Mouse (Mus musculus): Measurements from ENCODE around the gene Fn1.

Fn1 gene

DNA sequence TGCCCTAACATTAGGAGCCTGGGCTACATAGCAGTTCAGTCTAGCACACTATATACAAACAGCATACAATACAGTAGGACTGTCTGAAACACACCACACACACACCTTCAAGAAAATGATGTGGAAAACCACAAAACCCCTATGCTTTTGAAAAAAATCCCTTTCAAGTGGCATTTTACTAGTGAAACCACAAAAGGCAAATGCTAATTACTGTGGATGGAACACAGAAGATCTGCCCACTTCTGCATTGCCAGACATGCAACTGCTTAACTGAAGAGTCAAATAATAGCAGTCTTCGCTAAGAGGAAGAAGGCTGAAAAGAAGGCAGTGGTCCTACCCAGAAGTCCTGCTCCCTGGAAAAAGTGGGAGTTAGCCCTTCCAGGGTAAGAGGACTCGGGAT lies 58.7 kb downstream of the Fn1 start:
- no peak for DNase-seq

DNA sequence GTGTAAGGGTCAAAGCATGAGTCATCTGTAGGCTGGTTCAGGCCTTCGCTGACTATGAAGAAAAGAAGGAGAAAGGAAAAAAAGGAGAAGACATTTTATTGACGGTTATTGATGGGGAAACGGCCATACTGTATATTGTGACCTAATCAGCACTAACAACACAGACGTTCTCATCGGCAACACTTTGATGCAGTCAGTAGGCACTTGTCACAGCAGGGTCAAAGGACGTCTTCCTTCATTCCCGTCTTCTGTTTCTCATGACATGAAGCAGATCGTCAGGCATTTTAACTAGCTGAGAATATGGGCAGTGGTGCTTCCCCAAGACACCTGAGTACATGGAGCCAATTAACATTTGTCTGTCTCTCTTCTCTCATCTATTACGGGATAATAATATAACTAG lies 59.8 kb downstream of the Fn1 start:
- no peak for DNase-seq

GRCm38 (mm10) chr1:71590038-71590437 lies 63.0 kb downstream of the Fn1 start:
- no peak for DNase-seq

DNA sequence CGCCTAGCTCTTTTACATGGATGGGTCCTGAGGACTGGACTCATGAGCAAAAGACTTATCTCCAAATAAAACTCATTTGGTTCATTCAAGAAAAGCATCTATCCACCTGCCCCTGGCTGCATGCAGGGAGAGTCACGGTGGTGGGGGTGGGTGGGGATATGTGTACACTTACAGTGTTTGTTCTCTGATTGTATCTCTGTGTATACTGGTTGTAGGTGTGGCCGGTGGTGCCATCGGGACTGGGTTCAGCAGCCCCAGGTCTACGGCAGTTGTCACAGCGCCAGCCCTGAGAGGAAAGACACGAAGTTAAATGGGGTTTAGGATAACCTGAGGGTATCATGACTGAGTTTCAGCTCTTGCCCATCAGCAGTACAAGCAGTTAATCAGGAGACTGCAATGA lies 66.3 kb downstream of the Fn1 start:
- no peak for DNase-seq

GRCm38 (mm10) chr1:71583900-71584299 lies 69.1 kb downstream of the Fn1 start:
- DNase-seq = no peak

DNA sequence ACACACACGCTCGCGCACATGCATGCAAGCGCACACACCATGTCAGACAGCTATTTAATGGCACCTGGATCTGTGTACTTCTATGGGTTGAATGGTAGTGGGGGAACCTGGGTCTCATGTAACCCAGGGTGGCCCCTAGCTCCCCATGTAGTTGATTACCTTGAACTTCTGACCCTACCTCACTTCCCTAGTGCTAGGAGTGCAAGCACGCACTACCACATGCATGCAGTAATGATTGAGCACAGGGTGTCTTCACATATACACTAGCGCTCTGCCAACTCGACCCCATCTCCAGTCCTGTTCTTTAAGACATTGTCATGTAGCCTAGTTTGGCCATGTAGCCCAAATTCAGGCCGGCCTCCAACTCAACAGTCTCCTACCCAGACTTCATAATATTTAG lies 69.7 kb downstream of the Fn1 start:
- no peak for DNase-seq

DNA sequence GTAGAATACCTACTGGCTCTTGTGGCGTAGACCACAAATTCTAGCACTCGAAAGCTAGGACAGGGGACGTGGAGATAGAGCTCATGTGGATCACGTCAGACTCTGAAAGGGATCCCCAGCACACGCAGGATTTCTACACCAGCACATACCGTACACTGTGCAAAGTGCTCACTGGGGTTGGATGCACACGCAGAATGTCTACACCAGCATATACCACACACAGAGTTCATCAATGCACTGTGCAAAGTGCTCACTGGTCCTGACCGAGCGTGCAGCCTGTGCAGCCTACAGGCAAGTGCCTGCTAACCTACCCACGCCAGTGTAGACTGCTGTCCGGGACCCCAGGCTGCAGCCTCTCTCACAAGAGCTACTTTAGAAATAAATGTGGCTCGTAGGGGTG lies 72.6 kb downstream of the Fn1 start:
- no peak for DNase-seq

DNA sequence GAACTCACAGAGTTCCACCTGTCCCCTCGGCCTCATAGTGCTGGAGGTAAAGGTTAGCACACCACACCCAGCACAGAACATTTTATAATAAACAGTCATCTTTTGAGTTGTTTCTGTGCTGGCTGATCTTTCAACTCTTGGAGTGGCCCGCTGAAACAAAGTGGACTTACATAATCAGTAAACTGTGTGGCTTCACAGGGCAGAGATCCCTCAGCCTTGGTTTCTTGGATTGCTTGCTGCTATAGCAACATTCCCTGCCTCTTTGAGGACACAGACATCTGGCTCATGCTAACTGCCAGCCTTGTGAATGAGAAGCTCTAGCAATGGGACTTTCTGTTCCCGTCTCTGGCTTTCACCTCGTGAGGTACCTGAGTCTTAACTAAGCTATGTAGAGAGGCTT lies 73.5 kb downstream of the Fn1 start:
- DNase-seq = no peak

- DNase-seq = no peak
Observed at GRCm38 (mm10) chr1:71576837-71577236, 76.2 kb downstream of the Fn1 start.

GRCm38 (mm10) chr1:71575987-71576386 lies 77.0 kb downstream of the Fn1 start:
- no peak for DNase-seq

DNA sequence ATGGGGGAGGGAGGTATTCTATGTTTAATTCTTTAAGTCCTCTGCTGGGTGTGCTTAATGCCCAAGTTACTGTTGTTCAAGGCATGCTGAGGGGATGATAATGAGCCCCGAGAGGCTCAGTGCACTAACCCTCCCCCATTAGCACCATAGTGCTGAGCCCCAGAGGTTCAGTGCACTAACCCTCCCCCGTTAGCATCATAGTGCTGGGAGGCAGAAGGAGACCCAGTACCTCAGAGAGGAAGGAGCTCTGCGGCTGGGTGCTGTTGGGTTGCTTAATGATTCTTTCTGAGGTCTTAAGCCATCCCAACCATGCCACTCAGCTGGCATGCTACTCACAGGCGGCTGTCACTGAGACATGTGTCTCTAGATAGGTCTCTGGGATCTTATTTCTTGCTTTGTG lies 82.9 kb downstream of the Fn1 start:
- DNase-seq = no peak

DNA sequence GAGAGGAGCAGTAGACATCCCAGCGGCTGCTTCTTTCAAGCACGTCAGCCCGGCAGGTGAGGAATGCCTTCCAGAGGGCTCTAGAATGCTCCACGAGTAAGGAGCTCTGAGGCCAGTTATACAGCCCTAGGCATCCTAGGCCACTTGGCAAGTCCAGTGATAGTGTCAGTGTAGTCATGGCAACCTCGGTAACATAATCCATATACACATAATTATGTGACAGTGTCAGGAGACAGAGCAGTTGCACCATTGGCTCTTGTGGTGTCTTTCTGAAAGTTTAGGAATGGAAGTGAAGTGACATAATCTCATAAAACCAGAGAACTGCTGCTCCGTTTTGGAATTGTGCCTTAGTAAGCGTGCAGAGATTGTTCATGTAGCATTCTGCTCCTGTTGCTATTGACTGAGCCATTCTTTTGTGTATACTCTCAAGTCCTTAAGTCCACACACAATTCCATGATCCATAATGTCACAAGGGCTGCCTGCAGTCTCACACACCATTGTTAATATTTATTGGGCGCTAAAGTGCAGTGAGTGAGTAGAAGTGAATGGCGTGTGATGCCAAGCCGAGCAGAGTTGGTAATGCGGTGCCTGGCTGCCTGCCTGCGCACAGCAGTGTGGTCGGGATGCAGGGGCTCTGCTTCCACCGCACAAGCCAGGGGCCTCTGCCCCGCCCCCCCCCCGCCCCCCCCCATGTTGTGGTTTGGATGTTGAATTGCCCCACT lies 85.0 kb downstream of the Fn1 start:
- no peak for DNase-seq

DNA sequence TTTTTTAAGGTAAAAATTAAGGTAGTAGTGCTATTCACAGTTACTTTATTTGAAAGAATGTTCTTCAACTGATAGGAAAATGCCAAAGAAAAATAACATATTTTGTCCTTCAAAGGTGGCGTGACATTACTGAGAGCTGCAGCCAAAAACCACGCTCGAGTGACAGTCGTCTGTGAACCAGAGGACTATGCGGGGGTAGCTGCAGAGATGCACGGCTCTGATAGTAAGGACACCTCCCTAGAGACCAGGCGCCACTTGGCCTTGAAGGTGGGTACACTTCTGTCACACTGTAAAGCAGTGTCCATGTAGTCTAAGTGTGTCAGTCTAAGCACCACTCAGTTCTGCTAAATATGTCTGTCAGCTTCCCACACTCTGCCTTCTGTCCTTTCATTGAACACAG lies 88.7 kb downstream of the Fn1 start:
- no peak for DNase-seq

- no peak for DNase-seq
Observed at GRCm38 (mm10) chr1:71560626-71561025, 92.4 kb downstream of the Fn1 start.

- DNase-seq = peak; percentile 87 to 92
Observed at GRCm38 (mm10) chr1:71556688-71557612, 96.0 kb downstream of the Fn1 start, which contains the start of gene Atic. Atic (plus strand) TSS chr1:71557150.

GRCm38 (mm10) chr1:71550626-71551195 lies 102.3 kb downstream of the Fn1 start:
- DNase-seq = no peak

DNA sequence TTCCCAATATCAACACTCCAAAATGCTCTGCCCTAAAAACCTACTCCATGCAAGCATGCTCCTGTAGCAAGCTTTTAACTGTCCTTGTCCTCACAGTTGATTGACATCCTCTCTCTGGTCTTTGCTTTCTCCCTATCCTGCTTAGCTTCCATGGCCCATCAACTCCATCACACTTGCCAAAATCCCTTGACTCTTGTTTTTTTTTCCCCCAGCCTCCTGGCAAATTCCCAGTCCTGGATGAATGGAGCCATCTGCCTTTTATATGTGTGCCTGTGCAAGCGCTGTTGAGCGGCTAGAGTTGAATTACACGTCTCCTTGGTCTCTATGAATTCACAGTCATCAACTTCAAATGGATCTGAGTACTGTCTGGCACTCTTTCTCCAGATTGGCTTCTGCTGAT lies 112.6 kb downstream of the Fn1 start:
- DNase-seq = no peak

GRCm38 (mm10) chr1:71539641-71540040 lies 113.4 kb downstream of the Fn1 start:
- no peak for DNase-seq
